Mouse (Mus musculus) CH12.LX (cell line): ENCODE measurements around the gene Vmn1r67.

Experiments
- CTCF ChIP-seq, 2 experiments: IDR thresholded peaks in 1 of 2; conservative IDR thresholded peaks in 1 of 2; 2 replicates each; pipeline ENCODE4 v1.5.1; 2011 to 2012; ENCODE audit warnings: low read depth in 2 of 2, low read length in 2 of 2, improper control_type of control experiment in 1 of 2, inconsistent platforms in 1 of 2, mild to moderate bottlenecking in 1 of 2, moderate library complexity in 1 of 2
- SIN3A ChIP-seq: IDR thresholded peaks from 2 replicates; pipeline ENCODE4 v1.6.1; 2012; ENCODE audit warnings: low read length, improper control_type of control experiment, inconsistent platforms

- no peak for TF ChIP-seq SIN3A
- TF ChIP-seq CTCF (conservative IDR thresholded peaks at IDR 0.05 in 1 of 2, IDR thresholded peaks at IDR 0.05 in 1 of 2; ENCODE audit: low read depth in 2 of 2, low read length in 2 of 2): no peak
Measured at GRCm38 (mm10) chr7:10495578-10495977, 52.4 kb downstream of the Vmn1r67 start.
